Mouse (Mus musculus) regulatory T cell (primary cell): Measurements from ENCODE around the gene Brd3.
"Not testable (repeated sequence)": the region's sequence is repeated elsewhere in the genome, so short reads cannot be mapped to it uniquely, and the experiment has no call there.

Experiments
- in situ Hi-C: fragments of 300-600 bp; cut with MboI, MseI; formaldehyde crosslinking; loops from one replicate; pipeline ENCODE4 v1.15.1; 2025; ENCODE audit warnings: high pct_unique_total_duplicates

The Brd3 gene

GRCm38 (mm10) chr2:27512909-27513308, 5.4 kb upstream of the Brd3 start:
- in situ Hi-C loops: loop anchor here (5.0 kb wide), 1 partner anchor 36 kb away; no protein-coding TSS in a partner anchor

GRCm38 (mm10) chr2:27510706-27511105, 3.2 kb upstream of the Brd3 start:
- in situ Hi-C loops: loop anchor here (5.0 kb wide), 1 partner anchor 33 kb away; no protein-coding TSS in a partner anchor

- in situ Hi-C loops: not testable (repeated sequence)
These were observed 804 bp downstream of the Brd3 start for GRCm38 (mm10) chr2:27506658-27507057.

- in situ Hi-C loops: no loop called here
These were observed 1.9 kb downstream of the Brd3 start for GRCm38 (mm10) chr2:27505539-27505938.

GRCm38 (mm10) chr2:27504113-27504885, 3.2 kb downstream of the Brd3 start:
- in situ Hi-C loops: no loop called here

- in situ Hi-C loops: no loop called here
These were observed 11.0 kb downstream of the Brd3 start for GRCm38 (mm10) chr2:27496391-27497028.

GRCm38 (mm10) chr2:27493971-27494370, 13.5 kb downstream of the Brd3 start:
- in situ Hi-C loops: no loop called here

GRCm38 (mm10) chr2:27490939-27491338, 16.5 kb downstream of the Brd3 start:
- in situ Hi-C loops: no loop called here

GRCm38 (mm10) chr2:27488362-27488761, 19.1 kb downstream of the Brd3 start:
- in situ Hi-C loops: no loop called here

- in situ Hi-C loops: no loop called here
These were observed 20.0 kb downstream of the Brd3 start for GRCm38 (mm10) chr2:27487336-27488049.

- in situ Hi-C loops: no loop called here
These were observed 20.7 kb downstream of the Brd3 start for GRCm38 (mm10) chr2:27486725-27487124.

GRCm38 (mm10) chr2:27482265-27482861, 25.1 kb downstream of the Brd3 start:
- in situ Hi-C loops: no loop called here

- in situ Hi-C loops: no loop called here
These were observed 27.1 kb downstream of the Brd3 start for GRCm38 (mm10) chr2:27480367-27480766.

- in situ Hi-C loops: loop anchor here (5.0 kb wide), 1 partner anchor 32 kb away; no protein-coding TSS in a partner anchor
These were observed 27.6 kb downstream of the Brd3 start for GRCm38 (mm10) chr2:27479821-27480220.

- in situ Hi-C loops: loop anchor here (5.0 kb wide), 1 partner anchor 36 kb away; no protein-coding TSS in a partner anchor
These were observed 30.9 kb downstream of the Brd3 start for GRCm38 (mm10) chr2:27476303-27477192.

- in situ Hi-C loops: loop anchor here (5.0 kb wide), 1 partner anchor 37 kb away; no protein-coding TSS in a partner anchor
These were observed 31.8 kb downstream of the Brd3 start for GRCm38 (mm10) chr2:27475495-27476302.

GRCm38 (mm10) chr2:27474621-27475484, 32.6 kb downstream of the Brd3 start:
- in situ Hi-C loops: loop anchor here (5.0 kb wide), 2 partner anchors 37 to 38 kb away; no protein-coding TSS in a partner anchor

GRCm38 (mm10) chr2:27473911-27474310, 33.6 kb downstream of the Brd3 start:
- in situ Hi-C loops: loop anchor here (5.0 kb wide), 1 partner anchor 37 kb away; no protein-coding TSS in a partner anchor
